22 mouse cellular contexts compared by ENCODE assay signal in the genomic region with DNA sequence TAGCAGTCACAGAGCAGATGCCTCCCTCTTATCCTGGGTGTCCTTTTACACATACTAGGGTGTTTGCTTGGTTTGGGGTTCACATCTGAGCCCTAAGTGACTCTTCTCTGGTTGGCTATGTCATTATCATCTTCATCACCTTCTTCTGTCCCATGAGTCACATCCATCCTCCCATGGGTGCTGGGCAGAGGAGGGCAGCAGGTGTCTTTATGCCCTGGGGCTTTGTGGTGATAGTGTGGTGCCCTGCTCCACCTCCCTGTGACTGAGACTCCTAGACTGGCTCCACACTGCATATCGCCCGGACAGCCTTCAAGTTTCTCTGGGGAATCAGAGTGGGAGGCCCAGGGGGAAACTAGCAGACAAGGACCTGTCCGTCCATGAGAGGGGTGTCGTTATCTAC. TPM values are rescaled to one million over a fixed set of nuclear protein-coding genes. Genes with fewer than 3 reads are reported as not detected.
"Had no signal": no experiment of that assay in that cellular context is flagged by ENCODE, and none has a peak within 500 bp of the region (broad histone marks: within the 10 kb centered on the region; RNA-seq: fewer than 3 reads in every experiment).

No protein-coding gene starts in this region.

- H3K4me3 ChIP-seq: kidney, embryonic 15.5 days; limb, embryonic 12.5 days; limb, embryonic 15.5 days; midbrain, embryonic 12.5 days had no signal

- H3K27me3 ChIP-seq: kidney, embryonic 15.5 days; limb, embryonic 12.5 days; limb, embryonic 15.5 days; midbrain, embryonic 12.5 days had no signal

- H3K9ac ChIP-seq: kidney, embryonic 15.5 days; limb, embryonic 12.5 days; limb, embryonic 15.5 days; liver, embryonic 14.5 days; liver, postnatal 0 days; lung, embryonic 14.5 days; midbrain, embryonic 12.5 days had no signal

- H3K27ac ChIP-seq: kidney, embryonic 15.5 days; limb, embryonic 12.5 days; limb, embryonic 15.5 days; liver, embryonic 14.5 days; macrophage; midbrain, embryonic 12.5 days had no signal

- ATAC-seq: liver, postnatal 0 days; lung, postnatal 0 days had no signal

- DNase-seq: kidney, adult 8-10 months; kidney, postnatal 10 days; kidney, postnatal 36 days; left cerebral cortex, postnatal 4 days; liver, postnatal 0 days; lung, embryonic 14.5 days; retina, postnatal 1 day; right cerebral cortex, postnatal 25 days; spleen, adult 18-20 months; thymus, adult 18-20 months; thymus, postnatal 36 days had no signal

- H3K4me2 ChIP-seq: kidney, embryonic 15.5 days; limb, embryonic 12.5 days; limb, embryonic 15.5 days; liver, embryonic 11.5 days; lung, embryonic 14.5 days; midbrain, embryonic 12.5 days had no signal

- H3K36me3 ChIP-seq: limb, embryonic 12.5 days; limb, embryonic 15.5 days; midbrain, embryonic 12.5 days had no signal

- H3K9me3 ChIP-seq: kidney, embryonic 15.5 days; limb, embryonic 12.5 days; limb, embryonic 15.5 days; midbrain, embryonic 12.5 days had no signal

RNA-seq across cellular contexts. Expression of a gene that starts 12.2 kb away (rescaled TPM):
- total RNA-seq: monocyte, adult 5-6 weeks had no signal

RNA-seq across cellular contexts. Expression of a gene that starts 42.0 kb away (rescaled TPM):
- total RNA-seq: megakaryocyte, adult 5-6 weeks; monocyte, adult 5-6 weeks; neutrophil, adult 5-6 weeks had no signal
- polyA plus RNA-seq: liver, postnatal 0 days; macrophage had no signal
